In genomic region chr14:59759196-59759839, GRCm38 (mm10) we compare ENCODE assay signal across 13 mouse cellular contexts.
DNase-seq lines count a peak whose midpoint lies in the region; ATAC-seq lines count a peak whose summit lies in the region.
"Had no signal": no experiment of that assay in that cellular context is flagged by ENCODE, and none has a peak within 500 bp of the region (broad histone marks: within the 10 kb centered on the region; RNA-seq: fewer than 3 reads in every experiment).

No protein-coding gene starts in this region.

- H3K27ac ChIP-seq in embryonic facial prominence, embryonic 10.5 days (replicated peaks) = peak overlapping the region; percentile 69
- no peak overlapping the region for H3K27ac ChIP-seq in midbrain, embryonic 13.5 days
- H3K27ac ChIP-seq in liver, embryonic 11.5 days (ENCODE audit: low read depth, low read length) = no peak overlapping the region
- H3K27ac ChIP-seq: heart, adult 2 months; stomach, embryonic 15.5 days had no signal

- intact Hi-C loops in heart, postnatal 25 days (cut with DNase I) = no loop called here

- 47% methylated on average over 15 of the region's 15 CpGs for WGBS in embryonic facial prominence, embryonic 10.5 days
- WGBS in midbrain, embryonic 13.5 days = 72% methylated on average over 15 of the region's 15 CpGs
- 72% methylated on average over 15 of the region's 15 CpGs for WGBS in liver, embryonic 11.5 days

- peaks cover 32% of the 10 kb centered on the region for H3K27me3 ChIP-seq in embryonic facial prominence, embryonic 10.5 days (replicated peaks; ENCODE audit: low read depth, poor library complexity, severe bottlenecking)
- H3K27me3 ChIP-seq in midbrain, embryonic 13.5 days = peaks cover 11% of the 10 kb centered on the region
- no peaks in the 10 kb centered on the region for H3K27me3 ChIP-seq in liver, embryonic 11.5 days (replicated peaks; ENCODE audit: control insufficient read depth, insufficient read depth, low read length)
- H3K27me3 ChIP-seq: stomach, embryonic 15.5 days had no signal

- H3K4me1 ChIP-seq in embryonic facial prominence, embryonic 10.5 days = peaks cover 37% of the 10 kb centered on the region
- peaks cover 8% of the 10 kb centered on the region for H3K4me1 ChIP-seq in midbrain, embryonic 13.5 days (replicated peaks)
- H3K4me1 ChIP-seq in liver, embryonic 11.5 days (replicated peaks; ENCODE audit: control insufficient read depth, insufficient read depth, low read length) = no peaks in the 10 kb centered on the region
- H3K4me1 ChIP-seq: stomach, embryonic 15.5 days had no signal

- H3K36me3 ChIP-seq in embryonic facial prominence, embryonic 10.5 days (replicated peaks) = no peaks in the 10 kb centered on the region
- no peaks in the 10 kb centered on the region for H3K36me3 ChIP-seq in midbrain, embryonic 13.5 days
- no peaks in the 10 kb centered on the region for H3K36me3 ChIP-seq in liver, embryonic 11.5 days (ENCODE audit: control insufficient read depth, insufficient read depth, low read length)
- H3K36me3 ChIP-seq: stomach, embryonic 15.5 days had no signal

- peak; percentile 66 for ATAC-seq in midbrain, embryonic 13.5 days
- no peak for ATAC-seq in liver, embryonic 11.5 days (replicated peaks; ENCODE audit: low FRiP score)
- ATAC-seq: lung, postnatal 0 days; Patski had no signal

- H3K4me3 ChIP-seq in embryonic facial prominence, embryonic 10.5 days = no peak overlapping the region
- no peak overlapping the region for H3K4me3 ChIP-seq in midbrain, embryonic 13.5 days (replicated peaks)
- H3K4me3 ChIP-seq in liver, embryonic 11.5 days (ENCODE audit: low read depth, low read length) = no peak overlapping the region
- H3K4me3 ChIP-seq: heart, adult 2 months; stomach, embryonic 15.5 days had no signal

- no peaks in the 10 kb centered on the region for H3K9me3 ChIP-seq in embryonic facial prominence, embryonic 10.5 days
- no peaks in the 10 kb centered on the region for H3K9me3 ChIP-seq in midbrain, embryonic 13.5 days
- no peaks in the 10 kb centered on the region for H3K9me3 ChIP-seq in liver, embryonic 11.5 days (ENCODE audit: control insufficient read depth, low read length)
- H3K9me3 ChIP-seq: stomach, embryonic 15.5 days had no signal

- peak; percentile 46 for DNase-seq in heart, adult 11 months
- no peak for DNase-seq in heart, postnatal 25 days (ENCODE audit: low spot score)
- DNase-seq in embryonic facial prominence, embryonic 10.5 days (ENCODE audit: low spot score) = peak; percentile 49
- peak; percentile 5 for DNase-seq in kidney, adult 9 months
- DNase-seq in right cerebral cortex, postnatal 10 days (ENCODE audit: low spot score in 2 of 2) = no peak
- DNase-seq in adrenal gland, postnatal 25 days = no peak
- DNase-seq in liver, embryonic 11.5 days (ENCODE audit: low spot score) = no peak
- DNase-seq: adrenal gland, postnatal 14 days; heart, adult 2 months had no signal

- no peak overlapping the region for H3K9ac ChIP-seq in midbrain, embryonic 13.5 days (replicated peaks)
- H3K9ac ChIP-seq in liver, embryonic 11.5 days (ENCODE audit: low read depth, low read length) = no peak overlapping the region
- H3K9ac ChIP-seq: stomach, embryonic 15.5 days had no signal

- no peak overlapping the region for H3K4me2 ChIP-seq in midbrain, embryonic 13.5 days (replicated peaks)
- no peak overlapping the region for H3K4me2 ChIP-seq in liver, embryonic 11.5 days
- H3K4me2 ChIP-seq: stomach, embryonic 15.5 days had no signal

Comparison
In these comparisons a context has a peak if more than half of its experiments do, and no peak if none do; other contexts are left out.
1. DNase-seq: peak in heart, adult 11 months (single experiment), embryonic facial prominence, embryonic 10.5 days (single experiment) and kidney, adult 9 months (single experiment); none in heart, postnatal 25 days (single experiment), right cerebral cortex, postnatal 10 days (0 of 2), adrenal gland, postnatal 25 days (single experiment) and liver, embryonic 11.5 days (single experiment).